Mouse (Mus musculus) heart, adult 2 months (tissue): ENCODE measurements around the gene Gjd3.

Source experiments
- CTCF ChIP-seq: fragments of 200-600 bp; IDR thresholded peaks from 2 replicates; pipeline ENCODE4 v1.8.1; 2022; ENCODE audit warnings: antibody characterized with exemption, mild to moderate bottlenecking, moderate library complexity
- POLR2A ChIP-seq: fragments of 200-500 bp; IDR thresholded peaks from 2 replicates; pipeline ENCODE4 v1.6.1; 2011; ENCODE audit warnings: mild to moderate bottlenecking, low read depth, low read length, control low read depth; ENCODE audit not compliant: insufficient read depth

DNA sequence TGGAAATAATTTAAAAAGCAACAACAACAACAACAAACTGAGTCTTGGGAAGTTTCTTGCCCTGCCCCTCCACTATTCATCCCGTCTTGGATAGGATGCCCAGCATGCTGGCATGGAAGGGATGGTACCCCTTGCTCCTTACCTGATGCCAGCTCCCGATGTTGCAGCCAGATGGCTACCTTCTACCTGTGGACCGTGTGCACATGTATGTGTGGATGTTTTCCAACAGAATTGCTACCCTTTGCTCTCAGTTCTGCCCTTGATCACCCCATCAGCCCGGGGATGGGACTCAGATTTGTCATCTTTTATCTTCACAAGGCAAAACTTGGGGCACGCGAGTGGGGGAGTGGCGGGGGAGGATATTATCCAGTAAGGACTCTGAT, 44.1 kb downstream of the Gjd3 start:
- TF ChIP-seq CTCF (no peak), POLR2A (no peak)
